Mouse (Mus musculus): ENCODE results near the gene Nemp2.

GRCm38 (mm10) chr1:52683550-52683949, 53.0 kb downstream of the Nemp2 start:
- TF ChIP-seq GATA1 (IDR thresholded peaks at IDR 0.05; ENCODE audit: borderline replicate concordance, low read length) (no peak), FLI1 (IDR thresholded peaks at IDR 0.05; ENCODE audit: low read length) (no peak)

Measured in megakaryocyte, embryonic 14.5 days (primary cell).